Mouse (Mus musculus): ENCODE measurements around the gene Fyb2.

DNA sequence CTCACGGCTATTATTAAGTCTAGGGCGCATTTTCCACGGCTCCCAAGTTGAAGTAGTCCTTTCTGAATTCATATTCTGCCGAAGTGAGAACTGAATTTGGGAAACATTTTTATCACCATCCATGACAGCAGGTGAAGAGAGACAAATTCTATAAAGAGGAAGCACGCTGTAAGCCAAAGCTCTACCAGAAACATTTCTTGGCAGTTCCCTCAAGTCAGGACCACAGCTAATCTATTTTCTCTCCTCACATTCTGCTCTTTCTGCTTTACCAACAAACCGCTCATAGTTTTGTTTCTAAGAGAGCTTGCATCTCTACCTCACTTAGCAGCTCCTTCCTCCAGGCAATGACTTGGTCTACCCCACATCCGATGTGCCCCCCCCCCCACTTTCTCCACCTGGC is 100.5 kb downstream of the Fyb2 start:
- TF ChIP-seq GATA1 (IDR thresholded peaks at IDR 0.05; ENCODE audit: borderline replicate concordance, low read length) (no peak), FLI1 (IDR thresholded peaks at IDR 0.05; ENCODE audit: low read length) (no peak)

Data from megakaryocyte, embryonic 14.5 days (primary cell).